Mouse (Mus musculus): ENCODE data around the gene Lrrc17. TPM values are rescaled to one million over a fixed set of nuclear protein-coding genes. Genes with fewer than 3 reads are reported as not detected.

Gene Lrrc17
- 1 to 10 TPM; 1.2 to 1.3 TPM for total RNA-seq (2021)
- long read RNA-seq, experiment 1, partial matches to known transcripts, result 0 of 3 reads
- long read RNA-seq, experiment 1, other reads (novel, unspliced or antisense), result 0 of 3 reads
- long read RNA-seq, experiment 2, partial matches to known transcripts, result 0 of 2 reads
- long read RNA-seq, experiment 2, other reads (novel, unspliced or antisense), result 0 of 2 reads

DNA sequence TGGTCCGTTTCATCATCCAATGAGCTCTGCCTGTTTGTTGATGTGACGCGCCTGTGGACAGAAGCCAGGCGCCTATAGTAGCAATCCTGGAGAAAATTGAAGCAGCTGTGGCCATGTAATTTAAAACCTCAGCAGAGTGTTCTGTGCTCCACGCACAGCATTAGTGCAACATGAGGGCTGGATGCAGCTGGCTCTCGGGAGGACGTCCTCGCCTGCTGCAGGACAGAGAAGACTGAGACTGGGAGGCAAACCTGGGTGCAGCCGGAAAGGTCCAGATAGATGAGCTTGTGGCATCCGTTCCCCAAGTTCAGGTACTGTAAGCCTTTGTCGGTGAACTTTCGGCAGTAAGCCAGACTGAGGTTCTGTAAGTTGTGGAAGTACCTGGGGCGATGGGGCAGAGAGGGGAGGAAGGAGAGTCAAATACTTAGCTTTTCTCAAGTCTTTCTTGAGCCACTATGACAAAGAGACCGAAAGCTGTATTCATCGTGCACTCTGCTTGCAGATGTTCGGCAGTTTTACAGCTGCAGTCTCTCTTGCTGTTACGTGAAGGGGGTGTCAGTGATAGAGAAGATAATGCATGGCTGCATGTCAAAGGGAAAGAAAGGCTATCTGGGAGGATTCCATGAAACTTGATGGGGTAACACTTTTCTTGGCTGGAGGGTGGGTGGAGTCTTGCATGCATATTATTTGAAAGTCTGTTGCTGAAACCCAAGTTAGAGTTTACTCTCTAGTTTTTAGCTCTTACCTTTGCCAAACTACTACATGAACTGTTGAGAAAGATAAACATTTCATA, at the start of gene Lrrc17:
Gene Lrrc17 (plus strand): TSS at position 151 of the 793 bp plus-strand sequence.
- DNase-seq (ENCODE audit: low spot score), result peak; percentile 15

GRCm38 (mm10) chr5:21494781-21495180, 48.6 kb upstream of the Lrrc17 start:
- no peak for DNase-seq (ENCODE audit: low spot score)

- peak; percentile 52 for DNase-seq (ENCODE audit: low spot score)
Measured at GRCm38 (mm10) chr5:21496321-21496720, 47.0 kb upstream of the Lrrc17 start.

GRCm38 (mm10) chr5:21496881-21497280, 46.5 kb upstream of the Lrrc17 start:
- peak; percentile 67 for DNase-seq (ENCODE audit: low spot score)

DNA sequence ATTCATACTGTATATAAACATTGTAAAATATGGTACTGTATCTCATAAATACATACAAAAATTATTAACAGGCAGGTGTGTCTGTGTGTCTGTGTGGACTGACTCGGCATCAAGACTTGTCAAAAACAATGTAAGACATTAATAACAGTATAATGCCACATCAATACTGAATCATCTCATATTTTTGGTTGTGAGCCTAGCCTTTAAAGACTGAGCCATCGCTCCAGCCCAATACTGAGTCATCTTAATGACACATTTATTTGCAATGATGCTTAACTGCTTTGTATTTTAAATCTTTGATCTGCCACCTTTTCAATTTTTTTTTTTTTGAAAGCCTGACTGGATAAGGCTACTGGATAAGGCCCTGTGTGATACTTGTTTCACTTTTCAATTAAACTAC, 44.9 kb upstream of the Lrrc17 start:
- DNase-seq (ENCODE audit: low spot score), result no peak

DNA sequence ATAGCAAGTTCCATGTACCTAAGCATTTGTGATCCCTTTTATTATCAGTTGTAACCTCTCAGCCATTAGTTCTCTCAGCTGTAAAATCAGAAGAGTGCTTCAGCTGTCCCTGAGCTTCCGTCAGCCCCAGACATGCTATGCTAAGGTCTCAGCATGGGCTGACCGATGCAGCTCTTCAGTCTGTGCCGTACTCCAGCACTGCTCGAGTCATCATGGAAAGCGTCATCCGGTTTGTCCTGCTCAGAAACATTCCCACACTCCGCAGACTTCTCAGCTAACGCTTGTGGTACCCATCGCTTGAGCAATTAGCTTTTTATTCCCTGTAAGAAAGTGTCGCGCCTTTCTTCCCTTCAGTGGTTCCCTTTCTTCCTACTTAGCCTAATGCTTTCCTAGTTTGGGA, 44.4 kb upstream of the Lrrc17 start:
- no peak for DNase-seq (ENCODE audit: low spot score)

- no peak for DNase-seq (ENCODE audit: low spot score)
Measured at GRCm38 (mm10) chr5:21500133-21500532, 43.2 kb upstream of the Lrrc17 start.

GRCm38 (mm10) chr5:21500941-21501340, 42.4 kb upstream of the Lrrc17 start:
- DNase-seq (ENCODE audit: low spot score), result no peak

- no peak for DNase-seq (ENCODE audit: low spot score)
Measured at GRCm38 (mm10) chr5:21502936-21503610, 40.3 kb upstream of the Lrrc17 start.

GRCm38 (mm10) chr5:21505159-21505558, 38.2 kb upstream of the Lrrc17 start:
- no peak for DNase-seq (ENCODE audit: low spot score)

DNA sequence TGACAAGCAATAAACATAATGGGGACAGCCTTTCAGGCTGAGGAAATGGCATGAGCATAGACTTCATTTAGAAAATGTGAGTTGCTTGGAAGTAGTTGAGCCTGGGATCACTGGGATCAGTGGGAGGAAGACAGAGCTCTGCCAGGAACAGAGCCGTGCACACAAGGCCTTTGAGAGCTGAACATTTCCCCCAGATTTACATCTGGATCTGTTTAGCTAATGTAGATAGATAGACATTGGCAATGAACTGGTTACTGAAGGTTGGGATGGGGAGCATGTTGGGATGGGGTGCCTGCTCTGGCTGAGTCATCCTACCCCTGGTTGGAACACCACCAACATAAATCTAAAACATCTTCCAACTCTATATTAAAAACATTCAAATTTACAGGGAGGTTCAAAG, 36.5 kb upstream of the Lrrc17 start:
- DNase-seq (ENCODE audit: low spot score), result no peak

DNA sequence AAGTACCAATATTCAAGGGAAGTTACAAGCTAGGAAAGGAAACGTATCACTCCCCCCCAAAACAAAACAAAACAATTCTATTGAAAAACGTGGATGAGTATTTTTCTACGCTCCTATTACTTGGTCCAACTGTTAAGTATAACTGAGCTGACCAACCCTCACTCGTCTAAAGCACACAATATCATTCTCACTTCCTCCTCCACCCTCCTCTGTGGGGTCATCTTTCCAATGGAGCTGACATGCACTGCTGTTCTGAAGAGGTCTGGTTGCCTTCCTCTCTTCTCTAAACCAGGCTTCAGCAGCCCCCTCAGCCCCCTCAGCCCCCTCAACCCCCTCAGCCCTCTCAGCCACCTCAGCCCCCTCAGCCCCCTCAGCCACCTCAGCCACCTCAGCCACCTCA, 33.6 kb upstream of the Lrrc17 start:
- no peak for DNase-seq (ENCODE audit: low spot score)

GRCm38 (mm10) chr5:21513363-21513762, 30.0 kb upstream of the Lrrc17 start:
- no peak for DNase-seq (ENCODE audit: low spot score)

DNA sequence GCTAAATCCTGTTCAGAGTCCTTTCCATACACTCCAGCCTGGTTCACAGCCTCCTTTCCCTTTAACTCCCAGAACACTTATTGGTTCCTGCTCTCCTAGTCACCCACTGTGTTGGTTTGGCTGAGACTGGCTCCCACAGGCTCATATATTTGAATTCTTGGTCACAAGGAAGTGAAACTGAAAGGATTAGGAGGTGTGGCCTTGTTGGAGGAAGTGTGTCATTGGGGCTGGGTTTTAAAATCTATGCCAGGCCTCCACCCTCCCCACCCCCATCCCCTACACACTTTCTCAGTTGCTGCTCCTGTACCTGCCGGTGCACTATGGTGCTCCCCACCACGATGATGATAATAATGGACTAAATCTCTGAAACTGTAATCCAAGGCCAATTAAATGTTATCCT, 25.8 kb upstream of the Lrrc17 start:
- DNase-seq (ENCODE audit: low spot score), result no peak

GRCm38 (mm10) chr5:21518207-21518606, 25.2 kb upstream of the Lrrc17 start:
- no peak for DNase-seq (ENCODE audit: low spot score)

GRCm38 (mm10) chr5:21519166-21519565, 24.2 kb upstream of the Lrrc17 start:
- DNase-seq (ENCODE audit: low spot score), result no peak

- DNase-seq (ENCODE audit: low spot score), result no peak
Measured at GRCm38 (mm10) chr5:21526835-21527485, 16.4 kb upstream of the Lrrc17 start.

GRCm38 (mm10) chr5:21527488-21527911, 15.9 kb upstream of the Lrrc17 start:
- DNase-seq (ENCODE audit: low spot score), result peak; percentile 66

GRCm38 (mm10) chr5:21528068-21528842, 15.1 kb upstream of the Lrrc17 start:
- DNase-seq (ENCODE audit: low spot score), result peak; percentile 40

- DNase-seq (ENCODE audit: low spot score), result no peak
Measured at GRCm38 (mm10) chr5:21529110-21529720, 14.1 kb upstream of the Lrrc17 start.

DNA sequence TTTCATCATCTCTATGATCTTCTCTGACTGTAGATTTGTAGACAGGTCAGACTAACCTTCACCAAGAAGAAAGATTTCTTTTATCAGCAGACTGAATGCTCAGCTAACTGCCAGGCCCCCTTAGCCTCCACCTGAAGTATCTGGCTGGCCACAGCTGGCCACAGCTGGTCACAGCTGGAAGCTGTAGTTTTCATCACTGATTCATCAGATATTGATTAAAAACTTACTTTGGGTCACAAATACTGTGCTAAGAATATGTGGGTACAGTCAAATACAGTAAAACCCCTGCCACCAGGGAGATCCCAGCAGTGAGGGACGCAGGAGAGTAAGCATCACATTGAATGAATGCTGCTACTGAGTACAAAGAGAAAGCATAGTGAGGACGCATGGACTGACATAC, 11.2 kb upstream of the Lrrc17 start:
- DNase-seq (ENCODE audit: low spot score), result no peak

All from gastrocnemius, adult 18-20 months (tissue).